Mouse (Mus musculus): Measurements from ENCODE around the gene Prpf40b. TPM values are rescaled to one million over a fixed set of nuclear protein-coding genes. Genes with fewer than 3 reads are reported as not detected.
"Not testable (repeated sequence)": the region's sequence is repeated elsewhere in the genome, so short reads cannot be mapped to it uniquely, and the experiment has no call there.

The Prpf40b gene
- polyA plus RNA-seq (2016; fragmentation: Nextera tagmentation; extraction: Ambion mirVana): 59.3 and 71.2 TPM in 2 replicates

- under 1% methylated on average over 64 of the region's 64 CpGs for WGBS
- no peaks in the 10 kb centered on the region for H3K27me3 ChIP-seq (ENCODE audit: low read depth, poor library complexity, severe bottlenecking)
- H3K36me3 ChIP-seq: peaks cover 6% of the 10 kb centered on the region; the same call in 1 of the 2 replicates
- H3K4me3 ChIP-seq: peak within 1 kb of the TSS; percentile 70
- peak within 1 kb of the TSS; percentile 93 for H3K27ac ChIP-seq
- H3K9me3 ChIP-seq (replicated peaks): no peaks in the 10 kb centered on the region
- peaks cover 18% of the 10 kb centered on the region for H3K4me1 ChIP-seq
- peak; percentile 94 for DNase-seq (ENCODE audit: low spot score)
Measured at GRCm38 (mm10) chr15:99294813-99295374, at the start of gene Prpf40b. TSS of gene Prpf40b (plus strand) at chr15:99295087.

- peaks cover 18% of the 10 kb centered on the region for H3K4me1 ChIP-seq
- H3K27ac ChIP-seq; H3K9me3 ChIP-seq (replicated peaks); H3K27me3 ChIP-seq (ENCODE audit: low read depth, poor library complexity, severe bottlenecking); DNase-seq (ENCODE audit: low spot score); H3K4me3 ChIP-seq: not testable (repeated sequence)
- peaks cover 85% of the 10 kb centered on the region for H3K36me3 ChIP-seq
- 89% methylated on average over 6 of the region's 6 CpGs for WGBS
Measured at GRCm38 (mm10) chr15:99246736-99247135, 48.2 kb upstream of the Prpf40b start.

- Histone ChIP-seq H3K9me3 (replicated peaks) (no peaks in the 10 kb centered on the region), H3K4me1 (peaks cover 21% of the 10 kb centered on the region), H3K36me3 (peaks cover 62% of the 10 kb centered on the region), H3K27me3 (ENCODE audit: low read depth, poor library complexity, severe bottlenecking) (no peaks in the 10 kb centered on the region), H3K4me3 (no peak overlapping the region), H3K27ac (no peak overlapping the region)
- 87% methylated on average over 9 of the region's 9 CpGs for WGBS
- DNase-seq (ENCODE audit: low spot score): no peak
Measured at GRCm38 (mm10) chr15:99248972-99249371, 45.9 kb upstream of the Prpf40b start.

GRCm38 (mm10) chr15:99249938-99250337, 44.9 kb upstream of the Prpf40b start:
- WGBS: 92% methylated on average over 11 of the region's 11 CpGs
- Histone ChIP-seq H3K9me3 (replicated peaks) (no peaks in the 10 kb centered on the region), H3K27me3 (ENCODE audit: low read depth, poor library complexity, severe bottlenecking) (no peaks in the 10 kb centered on the region), H3K4me1 (peaks cover 21% of the 10 kb centered on the region), H3K36me3 (peaks cover 53% of the 10 kb centered on the region), H3K27ac (no peak overlapping the region), H3K4me3 (no peak overlapping the region; the same call in 1 of the 2 replicates)
- no peak for DNase-seq (ENCODE audit: low spot score)

- WGBS: under 1% methylated on average over 15 of the region's 15 CpGs
- peak overlapping the region; percentile 93 for H3K27ac ChIP-seq
- H3K4me3 ChIP-seq: peak overlapping the region; percentile 68
- H3K4me1 ChIP-seq: peaks cover 21% of the 10 kb centered on the region
- peaks cover 41% of the 10 kb centered on the region for H3K36me3 ChIP-seq
- H3K9me3 ChIP-seq (replicated peaks); H3K27me3 ChIP-seq (ENCODE audit: low read depth, poor library complexity, severe bottlenecking); DNase-seq (ENCODE audit: low spot score): not testable (repeated sequence)
Measured at GRCm38 (mm10) chr15:99251111-99251510, 43.8 kb upstream of the Prpf40b start.

GRCm38 (mm10) chr15:99251626-99252380, 43.1 kb upstream of the Prpf40b start, which contains the start of gene Mcrs1:
TSS of gene Mcrs1 (minus strand) at chr15:99251961.
- Histone ChIP-seq H3K27me3 (ENCODE audit: low read depth, poor library complexity, severe bottlenecking) (no peaks in the 10 kb centered on the region), H3K4me3 (peak within 1 kb of the TSS; percentile 68), H3K9me3 (replicated peaks) (no peaks in the 10 kb centered on the region), H3K36me3 (peaks cover 34% of the 10 kb centered on the region), H3K27ac (peak within 1 kb of the TSS; percentile 93), H3K4me1 (peaks cover 21% of the 10 kb centered on the region)
- under 1% methylated on average over 52 of the region's 52 CpGs for WGBS
- peak; percentile 94 for DNase-seq (ENCODE audit: low spot score)

GRCm38 (mm10) chr15:99252381-99253174, 42.3 kb upstream of the Prpf40b start:
- H3K27me3 ChIP-seq (ENCODE audit: low read depth, poor library complexity, severe bottlenecking): no peaks in the 10 kb centered on the region; the same call in 1 of the 2 replicates
- H3K27ac ChIP-seq: peak overlapping the region; percentile 93
- peak overlapping the region; percentile 68 for H3K4me3 ChIP-seq
- WGBS: 4% methylated on average over 22 of the region's 22 CpGs
- no peak for DNase-seq (ENCODE audit: low spot score)
- H3K4me1 ChIP-seq: peaks cover 21% of the 10 kb centered on the region
- no peaks in the 10 kb centered on the region for H3K9me3 ChIP-seq (replicated peaks)
- H3K36me3 ChIP-seq: peaks cover 26% of the 10 kb centered on the region

- not testable (repeated sequence) for DNase-seq (ENCODE audit: low spot score); H3K27ac ChIP-seq; H3K9me3 ChIP-seq (replicated peaks); H3K27me3 ChIP-seq (ENCODE audit: low read depth, poor library complexity, severe bottlenecking)
- 39% methylated on average over 2 of the region's 2 CpGs for WGBS
- H3K36me3 ChIP-seq: peaks cover 21% of the 10 kb centered on the region
- peaks cover 21% of the 10 kb centered on the region for H3K4me1 ChIP-seq
- peak overlapping the region; percentile 68; the same call in 1 of the 2 replicates for H3K4me3 ChIP-seq
Measured at GRCm38 (mm10) chr15:99253175-99253479, 41.8 kb upstream of the Prpf40b start.

GRCm38 (mm10) chr15:99253772-99254171, 41.1 kb upstream of the Prpf40b start:
- peaks cover 14% of the 10 kb centered on the region for H3K36me3 ChIP-seq
- no peak for DNase-seq (ENCODE audit: low spot score)
- H3K27ac ChIP-seq: no peak overlapping the region
- no peak overlapping the region for H3K4me3 ChIP-seq
- no peaks in the 10 kb centered on the region; the same call in 1 of the 2 replicates for H3K27me3 ChIP-seq (ENCODE audit: low read depth, poor library complexity, severe bottlenecking)
- H3K9me3 ChIP-seq (replicated peaks): no peaks in the 10 kb centered on the region
- WGBS: 95% methylated on average over 6 of the region's 6 CpGs
- peaks cover 21% of the 10 kb centered on the region for H3K4me1 ChIP-seq

GRCm38 (mm10) chr15:99254477-99255005, 40.3 kb upstream of the Prpf40b start:
- no peaks in the 10 kb centered on the region; the same call in 1 of the 2 replicates for H3K27me3 ChIP-seq (ENCODE audit: low read depth, poor library complexity, severe bottlenecking)
- peaks cover 7% of the 10 kb centered on the region for H3K36me3 ChIP-seq
- H3K4me1 ChIP-seq: peaks cover 25% of the 10 kb centered on the region
- no peak overlapping the region for H3K4me3 ChIP-seq
- 79% methylated on average over 2 of the region's 2 CpGs for WGBS
- no peak for DNase-seq (ENCODE audit: low spot score)
- H3K9me3 ChIP-seq (replicated peaks): no peaks in the 10 kb centered on the region
- no peak overlapping the region for H3K27ac ChIP-seq

- Histone ChIP-seq H3K4me1 (peaks cover 28% of the 10 kb centered on the region), H3K9me3 (replicated peaks) (no peaks in the 10 kb centered on the region), H3K36me3 (no peaks in the 10 kb centered on the region), H3K27me3 (ENCODE audit: low read depth, poor library complexity, severe bottlenecking) (no peaks in the 10 kb centered on the region; the same call in 1 of the 2 replicates), H3K27ac (no peak overlapping the region; the same call in 1 of the 2 replicates), H3K4me3 (no peak overlapping the region)
- DNase-seq (ENCODE audit: low spot score): no peak
- WGBS: 88% methylated on average over 6 of the region's 6 CpGs
Measured at GRCm38 (mm10) chr15:99255241-99255749, 39.6 kb upstream of the Prpf40b start.

GRCm38 (mm10) chr15:99259167-99259729, 35.6 kb upstream of the Prpf40b start:
- no peak for DNase-seq (ENCODE audit: low spot score)
- peaks cover 12% of the 10 kb centered on the region for H3K4me1 ChIP-seq
- H3K9me3 ChIP-seq (replicated peaks): no peaks in the 10 kb centered on the region
- no peaks in the 10 kb centered on the region; the same call in 1 of the 2 replicates for H3K27me3 ChIP-seq (ENCODE audit: low read depth, poor library complexity, severe bottlenecking)
- H3K36me3 ChIP-seq: no peaks in the 10 kb centered on the region
- peak overlapping the region; percentile 19; the same call in 1 of the 2 replicates for H3K27ac ChIP-seq
- peak overlapping the region; percentile 19 for H3K4me3 ChIP-seq
- WGBS: 71% methylated on average over 8 of the region's 8 CpGs

Data from limb, embryonic 10.5 days (tissue).